Mouse (Mus musculus) right cerebral cortex, postnatal 10 days (tissue): ENCODE data around the gene Nxph3.
"Not testable (repeated sequence)": the region's sequence is repeated elsewhere in the genome, so short reads cannot be mapped to it uniquely, and the experiment has no call there.

Source experiments
- DNase-seq, 2 experiments: peaks; one replicate each; pipeline ENCODE4 v3.0.0; 2021; ENCODE audit warnings: low spot score in 2 of 2

Gene Nxph3

GRCm38 (mm10) chr11:95519299-95519698 lies 4.9 kb upstream of the Nxph3 start:
- DNase-seq = no peak

- peak in 1 of 2 experiments; percentile 32 for DNase-seq
Measured at GRCm38 (mm10) chr11:95517162-95517561, 2.8 kb upstream of the Nxph3 start.

- peak in 1 of 2 experiments; percentile 28 for DNase-seq
Measured at GRCm38 (mm10) chr11:95516491-95516911, 2.1 kb upstream of the Nxph3 start.

- DNase-seq = peak in 1 of 2 experiments; percentile 39
Measured at GRCm38 (mm10) chr11:95515376-95516323, 1.3 kb upstream of the Nxph3 start.

- DNase-seq = no peak
Measured at GRCm38 (mm10) chr11:95513461-95514297, 691 bp downstream of the Nxph3 start.

- no peak for DNase-seq
Measured at GRCm38 (mm10) chr11:95512383-95512782, 2.0 kb downstream of the Nxph3 start.

GRCm38 (mm10) chr11:95511919-95512318 lies 2.5 kb downstream of the Nxph3 start:
- DNase-seq = no peak

GRCm38 (mm10) chr11:95510631-95511030 lies 3.7 kb downstream of the Nxph3 start:
- no peak for DNase-seq

- no peak for DNase-seq
Measured at GRCm38 (mm10) chr11:95509126-95509717, 5.1 kb downstream of the Nxph3 start.

- DNase-seq = no peak
Measured at GRCm38 (mm10) chr11:95508211-95508926, 6.0 kb downstream of the Nxph3 start.

GRCm38 (mm10) chr11:95507785-95508184 lies 6.6 kb downstream of the Nxph3 start:
- no peak for DNase-seq

GRCm38 (mm10) chr11:95507041-95507716 lies 7.2 kb downstream of the Nxph3 start:
- DNase-seq = no peak

- DNase-seq = no peak
Measured at GRCm38 (mm10) chr11:95504271-95504731, 10.1 kb downstream of the Nxph3 start.

GRCm38 (mm10) chr11:95503581-95504180 lies 10.7 kb downstream of the Nxph3 start:
- DNase-seq = no peak

- DNase-seq = not testable (repeated sequence)
Measured at GRCm38 (mm10) chr11:95501826-95502225, 12.5 kb downstream of the Nxph3 start.

- peak in 1 of 2 experiments; percentile 20 for DNase-seq
Measured at GRCm38 (mm10) chr11:95500836-95501235, 13.5 kb downstream of the Nxph3 start.

GRCm38 (mm10) chr11:95500412-95500811 lies 14.0 kb downstream of the Nxph3 start:
- no peak for DNase-seq

GRCm38 (mm10) chr11:95497921-95498320 lies 16.4 kb downstream of the Nxph3 start:
- no peak for DNase-seq

- DNase-seq = peak in 1 of 2 experiments; percentile 26
Measured at GRCm38 (mm10) chr11:95495883-95496282, 18.5 kb downstream of the Nxph3 start.

GRCm38 (mm10) chr11:95494374-95494773 lies 20.0 kb downstream of the Nxph3 start:
- peak in 1 of 2 experiments; percentile 36 for DNase-seq
